Mouse (Mus musculus) lung, embryonic 15.5 days (tissue): ENCODE results near the gene Abcd1. TPM values are rescaled to one million over a fixed set of nuclear protein-coding genes. Genes with fewer than 3 reads are reported as not detected.
"Not testable (repeated sequence)": the region's sequence is repeated elsewhere in the genome, so short reads cannot be mapped to it uniquely, and the experiment has no call there.

Experiments used
- ATAC-seq: fragments of 200-750 bp; cut with Nextera tagmentation; 2 replicates; pipeline ENCODE4 v1.8.0; 2017; ENCODE audit warnings: moderate number of reproducible peaks, borderline replicate concordance; ENCODE audit not compliant: low FRiP score, low TSS enrichment; ENCODE audit errors: extremely low read depth
- H3K27ac ChIP-seq: fragments of 300-500 bp; sonication (generic); 2 replicates; pipeline ENCODE4 v1.5.1; 2015; ENCODE audit warnings: moderate library complexity, mild to moderate bottlenecking, inconsistent platforms
- H3K27me3 ChIP-seq: fragments of 300-500 bp; sonication (generic); 2 replicates; pipeline ENCODE4 v1.6.1; 2015; ENCODE audit warnings: inconsistent platforms
- H3K36me3 ChIP-seq: fragments of 300-500 bp; sonication (generic); 2 replicates; pipeline ENCODE4 v1.6.1; 2015; ENCODE audit warnings: inconsistent platforms
- H3K4me1 ChIP-seq: fragments of 300-500 bp; sonication (generic); 2 replicates; pipeline ENCODE4 v1.6.1; 2015; ENCODE audit warnings: inconsistent platforms
- H3K4me2 ChIP-seq: fragments of 300-500 bp; sonication (generic); 2 replicates; pipeline ENCODE4 v1.6.1; 2015; ENCODE audit warnings: inconsistent platforms, mild to moderate bottlenecking, moderate library complexity
- H3K4me3 ChIP-seq: fragments of 300-500 bp; sonication (generic); 2 replicates; pipeline ENCODE4 v1.5.1; 2015; ENCODE audit warnings: mild to moderate bottlenecking, inconsistent platforms
- H3K9ac ChIP-seq: fragments of 300-500 bp; sonication (generic); 2 replicates; pipeline ENCODE4 v1.6.1; 2015; ENCODE audit warnings: inconsistent platforms
- H3K9me3 ChIP-seq: fragments of 300-500 bp; sonication (generic); 2 replicates; pipeline ENCODE4 v1.6.1; 2016; ENCODE audit warnings: inconsistent platforms
- WGBS: fragments of 180-500 bp; shearing (Covaris S2); methylation state at CpG from one replicate; pipeline ENCODE4 v1.1.7; 2015; 5-methylcytosine and 5-hydroxymethylcytosine counted together
- polyA plus RNA-seq: library from polyadenylated mRNA; unstranded; fragments of >200 nt; fragmentation: Nextera tagmentation; extraction: Ambion mirVana; gene quantifications from 2 replicates; pipeline ENCODE4 v1.2.1, GENCODE M21; 2015

The Abcd1 gene
- polyA plus RNA-seq, 1 experiment from 2014 or later: 25.1 TPM

- Histone ChIP-seq H3K4me1 (no peaks in the 10 kb centered on the region), H3K36me3 (peaks cover 8% of the 10 kb centered on the region; the same call in 1 of the 2 replicates), H3K27me3 (no peaks in the 10 kb centered on the region), H3K4me2 (no peak overlapping the region), H3K27ac (no peak overlapping the region), H3K9me3 (no peaks in the 10 kb centered on the region), H3K4me3 (no peak overlapping the region), H3K9ac (no peak overlapping the region)
- no peak for ATAC-seq
- WGBS: 74% methylated on average over 1 of the region's 1 CpGs
Observed at GRCm38 (mm10) chrX:73700472-73700871, 15.9 kb upstream of the Abcd1 start.

DNA sequence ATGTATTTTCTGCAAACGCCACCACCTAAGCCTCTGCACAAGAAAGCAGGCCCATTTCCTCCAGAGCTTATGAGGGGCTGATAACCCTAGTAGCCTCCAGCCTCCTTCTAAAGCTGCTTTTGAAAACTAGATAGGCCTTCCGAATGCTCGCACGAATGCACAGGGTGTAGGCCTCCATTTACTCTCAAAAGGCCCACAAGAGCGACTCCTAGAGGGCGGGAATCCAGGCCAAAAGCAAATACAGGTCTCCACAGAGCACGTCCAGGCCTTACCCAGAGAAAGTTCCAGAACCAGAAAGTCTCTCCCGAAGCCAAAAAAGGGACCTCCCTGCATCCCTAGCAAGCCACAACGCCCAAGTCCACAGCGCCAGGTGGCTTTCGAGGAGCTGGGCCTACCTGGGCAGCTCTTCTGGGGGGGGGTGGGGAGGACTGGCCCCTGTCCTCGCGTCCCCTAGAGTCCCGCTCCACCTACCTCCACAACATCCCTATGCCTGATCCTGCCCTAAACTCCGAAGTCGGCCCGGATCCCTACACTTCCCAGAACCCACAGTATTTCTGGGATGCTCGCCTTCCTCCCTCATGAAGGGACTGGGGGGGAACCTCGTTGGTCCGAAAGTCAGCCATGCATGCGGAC lies 805 bp upstream of the Abcd1 start:
- peak; percentile 41 for ATAC-seq
- Histone ChIP-seq H3K4me1 (peaks cover 28% of the 10 kb centered on the region), H3K9me3 (no peaks in the 10 kb centered on the region), H3K27ac (peak overlapping the region; percentile 80), H3K4me2 (peak overlapping the region; percentile 61), H3K9ac (peak overlapping the region; percentile 68), H3K4me3 (peak overlapping the region; percentile 58), H3K27me3 (no peaks in the 10 kb centered on the region), H3K36me3 (peaks cover 12% of the 10 kb centered on the region; the same call in 1 of the 2 replicates)
- 22% methylated on average over 21 of the region's 21 CpGs for WGBS

DNA sequence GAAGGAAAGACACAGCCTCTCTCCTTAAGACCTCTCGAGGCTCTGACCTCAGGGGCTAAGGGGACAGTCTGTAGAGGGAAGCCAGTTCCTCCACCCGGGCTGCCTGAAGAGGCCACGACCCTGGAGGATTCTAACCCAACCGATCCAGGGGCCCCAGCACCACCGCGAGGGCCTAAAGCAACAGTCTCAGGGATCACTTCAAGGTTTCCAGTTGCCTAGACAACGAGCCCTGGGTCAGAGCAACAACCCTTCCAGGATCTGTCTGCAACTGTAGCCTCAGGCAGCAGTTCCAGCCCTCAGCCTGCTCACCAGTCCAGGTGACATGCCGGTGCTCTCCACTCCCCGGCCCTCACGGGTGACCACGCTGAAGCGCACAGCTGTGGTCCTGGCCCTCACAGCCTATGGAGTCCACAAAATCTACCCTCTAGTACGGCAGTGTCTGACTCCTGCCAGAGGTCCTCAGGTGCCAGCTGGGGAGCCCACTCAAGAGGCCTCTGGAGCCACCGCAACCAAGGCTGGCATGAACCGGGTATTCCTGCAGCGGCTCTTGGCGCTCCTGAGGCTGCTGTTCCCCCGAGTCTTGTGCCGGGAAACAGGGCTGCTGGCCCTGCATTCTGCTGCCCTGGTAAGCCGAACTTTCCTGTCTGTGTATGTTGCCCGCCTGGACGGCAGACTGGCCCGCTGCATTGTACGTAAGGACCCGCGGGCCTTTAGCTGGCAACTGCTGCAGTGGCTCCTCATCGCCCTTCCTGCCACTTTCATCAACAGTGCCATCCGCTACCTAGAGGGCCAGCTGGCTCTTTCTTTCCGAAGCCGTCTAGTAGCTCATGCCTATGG lies 530 bp downstream of the Abcd1 start:
- WGBS: 24% methylated on average over 29 of the region's 30 CpGs
- Histone ChIP-seq H3K27me3 (no peaks in the 10 kb centered on the region), H3K9me3 (no peaks in the 10 kb centered on the region), H3K27ac (peak overlapping the region; percentile 81), H3K9ac (peak overlapping the region; percentile 44), H3K36me3 (peaks cover 4% of the 10 kb centered on the region; the same call in 1 of the 2 replicates), H3K4me2 (peak overlapping the region; percentile 73), H3K4me1 (peaks cover 28% of the 10 kb centered on the region), H3K4me3 (peak overlapping the region; percentile 58)
- peak; percentile 11 for ATAC-seq

DNA sequence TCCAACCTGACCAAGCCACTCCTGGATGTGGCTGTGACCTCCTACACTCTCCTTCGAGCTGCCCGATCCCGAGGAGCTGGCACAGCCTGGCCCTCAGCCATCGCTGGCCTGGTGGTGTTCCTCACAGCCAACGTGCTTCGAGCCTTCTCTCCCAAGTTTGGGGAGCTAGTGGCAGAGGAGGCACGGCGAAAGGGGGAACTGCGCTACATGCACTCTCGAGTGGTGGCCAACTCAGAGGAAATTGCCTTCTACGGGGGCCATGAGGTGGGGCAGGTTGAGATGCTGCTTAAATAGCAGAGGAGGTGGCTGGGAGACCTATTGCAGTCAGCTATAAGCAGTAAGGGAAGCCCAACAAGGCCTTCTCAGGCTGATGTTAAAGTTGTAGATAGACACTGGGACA lies 1.3 kb downstream of the Abcd1 start:
- Histone ChIP-seq H3K4me2 (peak overlapping the region; percentile 73), H3K9me3 (no peaks in the 10 kb centered on the region), H3K9ac (peak overlapping the region; percentile 44), H3K4me1 (peaks cover 28% of the 10 kb centered on the region), H3K27ac (peak overlapping the region; percentile 81; the same call in 1 of the 2 replicates), H3K27me3 (no peaks in the 10 kb centered on the region), H3K4me3 (peak overlapping the region; percentile 58), H3K36me3 (no peaks in the 10 kb centered on the region; the same call in 1 of the 2 replicates)
- 47% methylated on average over 11 of the region's 11 CpGs for WGBS
- ATAC-seq: no peak

DNA sequence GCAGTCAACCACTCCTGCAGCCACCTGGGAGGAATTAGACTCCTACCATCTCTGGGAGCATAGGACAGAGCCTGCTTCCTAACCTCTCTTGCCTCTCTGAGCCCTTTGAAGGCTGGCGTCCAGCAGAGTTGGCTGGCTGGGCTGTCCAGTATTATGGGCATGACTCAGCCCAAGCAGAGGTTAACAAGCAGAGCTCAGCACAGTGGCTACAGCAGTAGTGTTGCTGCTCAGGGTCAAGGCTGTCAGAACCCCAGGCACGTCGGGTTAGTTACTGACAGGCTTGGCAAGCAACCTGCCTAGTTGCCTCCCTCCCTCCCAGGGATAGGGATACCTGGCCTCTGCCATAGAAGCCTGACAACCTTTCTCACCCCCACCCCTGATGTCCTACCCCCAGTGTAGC lies 1.9 kb downstream of the Abcd1 start:
- H3K36me3 ChIP-seq: no peaks in the 10 kb centered on the region
- H3K9me3 ChIP-seq: no peaks in the 10 kb centered on the region
- peaks cover 28% of the 10 kb centered on the region for H3K4me1 ChIP-seq
- peak overlapping the region; percentile 73 for H3K4me2 ChIP-seq
- H3K27me3 ChIP-seq: no peaks in the 10 kb centered on the region
- H3K27ac ChIP-seq: peak overlapping the region; percentile 81
- WGBS: 27% methylated on average over 3 of the region's 3 CpGs
- ATAC-seq: no peak
- H3K9ac ChIP-seq: peak overlapping the region; percentile 44; the same call in 1 of the 2 replicates
- H3K4me3 ChIP-seq: peak overlapping the region; percentile 58

DNA sequence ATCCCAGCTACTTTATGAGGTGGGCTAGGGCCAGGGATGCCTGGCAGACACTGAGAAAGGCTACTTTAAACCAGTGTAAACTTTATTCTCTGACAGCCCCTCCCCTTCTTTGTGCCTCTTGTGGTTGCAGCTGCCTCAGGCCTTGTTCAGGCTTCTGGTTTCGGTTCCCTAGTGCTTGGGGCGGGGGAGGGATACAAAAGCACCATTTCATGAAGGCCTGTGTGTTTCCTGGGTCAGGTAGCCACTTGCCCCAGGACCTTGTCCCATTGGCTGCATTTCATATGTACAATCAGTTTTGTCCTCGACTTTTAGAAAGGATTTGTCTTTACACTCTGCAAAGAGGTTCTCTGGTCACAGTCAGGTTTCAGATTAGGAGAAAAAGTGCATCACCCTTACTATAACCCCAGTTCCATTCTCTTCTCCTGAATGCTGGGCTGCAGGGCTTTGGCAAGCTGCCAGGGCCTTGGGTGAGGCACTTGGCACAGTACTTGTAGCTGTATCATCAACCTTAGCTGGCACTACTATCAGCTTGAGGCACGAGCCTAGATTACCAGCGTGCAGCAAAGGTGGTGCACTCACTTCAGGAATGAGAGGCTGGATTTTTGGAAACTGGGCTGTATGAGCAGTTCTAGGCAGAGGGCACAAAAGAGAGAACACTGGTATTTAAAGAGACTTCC lies 2.4 kb downstream of the Abcd1 start:
- Histone ChIP-seq H3K4me3 (peak overlapping the region; percentile 58; the same call in 1 of the 2 replicates), H3K4me2 (peak overlapping the region; percentile 73), H3K9me3 (no peaks in the 10 kb centered on the region), H3K27me3 (no peaks in the 10 kb centered on the region), H3K36me3 (no peaks in the 10 kb centered on the region), H3K4me1 (peaks cover 28% of the 10 kb centered on the region), H3K27ac (peak overlapping the region; percentile 81), H3K9ac (peak overlapping the region; percentile 44; the same call in 1 of the 2 replicates)
- WGBS: 38% methylated on average over 5 of the region's 5 CpGs
- ATAC-seq: no peak

DNA sequence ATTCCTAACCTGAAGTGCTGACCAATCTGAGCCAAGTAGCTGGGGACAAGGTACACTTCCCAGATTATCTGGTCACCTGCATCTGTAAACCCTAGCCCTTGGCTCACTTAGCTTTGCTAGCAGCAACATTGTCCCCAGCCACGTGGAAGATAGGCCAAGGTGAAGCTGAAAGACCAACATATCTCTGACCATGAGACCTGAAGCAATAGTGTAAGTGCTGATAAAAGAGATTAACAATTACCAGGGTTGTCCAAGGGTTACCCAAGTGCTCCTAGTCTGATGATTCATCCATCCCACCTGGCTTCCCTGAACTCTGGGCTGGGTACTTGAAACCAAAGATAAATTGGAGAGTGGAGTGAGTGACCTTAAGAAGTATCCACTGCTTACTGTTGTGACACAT lies 14.5 kb downstream of the Abcd1 start:
- 47% methylated on average over 1 of the region's 1 CpGs for WGBS
- no peak overlapping the region for H3K4me2 ChIP-seq

GRCm38 (mm10) chrX:73738155-73738554 lies 21.8 kb downstream of the Abcd1 start:
- H3K4me2 ChIP-seq: no peak overlapping the region
- no peaks in the 10 kb centered on the region for H3K4me1 ChIP-seq
- 50% methylated on average over 1 of the region's 1 CpGs for WGBS
- H3K4me3 ChIP-seq: no peak overlapping the region
- no peak overlapping the region for H3K9ac ChIP-seq
- H3K9me3 ChIP-seq: no peaks in the 10 kb centered on the region
- no peaks in the 10 kb centered on the region for H3K36me3 ChIP-seq
- no peaks in the 10 kb centered on the region for H3K27me3 ChIP-seq
- H3K27ac ChIP-seq: no peak overlapping the region
- no peak for ATAC-seq

More for the DNA sequence above, 14.5 kb downstream of the Abcd1 start:
- ATAC-seq: no peak
- Histone ChIP-seq H3K36me3 (peaks cover 10% of the 10 kb centered on the region; the same call in 1 of the 2 replicates), H3K4me1 (no peaks in the 10 kb centered on the region), H3K27me3 (no peaks in the 10 kb centered on the region), H3K9ac (no peak overlapping the region), H3K4me3 (no peak overlapping the region), H3K9me3 (no peaks in the 10 kb centered on the region), H3K27ac (no peak overlapping the region)

DNA sequence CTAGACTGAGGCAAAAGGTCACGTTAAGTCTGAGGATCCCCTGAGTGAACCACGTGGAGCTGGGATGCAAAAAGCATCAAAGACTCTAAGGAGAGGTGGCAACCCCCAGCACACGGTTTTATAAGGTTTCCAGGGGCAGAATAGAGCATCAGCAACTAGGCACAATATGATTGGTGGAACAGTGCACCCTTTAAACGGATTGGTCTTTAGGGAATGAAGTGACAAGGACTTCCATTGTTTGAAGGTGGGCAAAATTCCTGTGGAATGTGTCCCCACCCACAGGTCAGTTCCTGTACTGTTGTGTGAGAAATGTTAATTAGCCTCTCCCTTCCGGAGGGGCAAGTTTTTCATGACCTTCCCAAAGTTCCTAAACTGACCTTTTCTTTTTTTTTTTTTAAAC lies 22.8 kb downstream of the Abcd1 start:
- 63% methylated on average over 5 of the region's 5 CpGs for WGBS
- Histone ChIP-seq H3K4me3 (no peak overlapping the region), H3K4me1 (no peaks in the 10 kb centered on the region), H3K4me2 (no peak overlapping the region), H3K9ac (no peak overlapping the region), H3K27ac (no peak overlapping the region), H3K36me3 (no peaks in the 10 kb centered on the region), H3K27me3 (no peaks in the 10 kb centered on the region), H3K9me3 (no peaks in the 10 kb centered on the region)
- no peak for ATAC-seq

GRCm38 (mm10) chrX:73739841-73740240 lies 23.4 kb downstream of the Abcd1 start:
- not testable (repeated sequence) for H3K4me3 ChIP-seq
- 87% methylated on average over 7 of the region's 7 CpGs for WGBS

DNA sequence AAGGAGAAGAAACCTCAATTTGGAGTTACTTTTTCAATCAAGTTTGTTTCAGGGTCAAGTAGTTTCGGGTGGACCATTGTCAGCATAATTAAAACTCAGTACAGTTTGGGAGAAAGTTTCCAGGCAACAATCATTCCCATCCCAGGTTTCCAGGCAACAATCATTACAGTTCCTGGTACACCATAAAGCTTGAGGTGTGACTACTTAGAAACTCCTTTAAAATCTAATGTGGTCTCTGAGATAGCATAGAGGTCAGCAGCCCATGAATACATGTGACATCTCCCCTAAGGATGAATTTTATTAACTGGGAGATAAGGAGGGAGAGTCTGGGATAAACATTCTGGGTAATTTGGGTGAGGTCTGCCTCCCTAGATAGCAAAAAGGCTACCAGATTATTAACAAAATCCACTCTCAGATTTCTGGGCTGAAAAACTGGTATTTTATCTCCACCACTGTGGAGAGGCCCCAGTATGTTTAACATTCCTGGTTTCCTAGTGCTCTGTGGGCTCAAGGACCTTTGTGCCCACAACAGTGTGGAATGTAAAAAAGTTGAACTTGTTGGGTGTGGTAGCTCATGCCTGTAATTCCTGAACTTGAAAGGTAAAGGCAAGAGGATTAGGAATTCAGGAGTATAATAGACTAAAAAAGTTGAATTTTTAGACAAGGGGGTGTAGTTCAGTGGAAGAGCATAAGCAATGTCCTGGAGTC lies 28.5 kb downstream of the Abcd1 start:
- H3K4me1 ChIP-seq: no peaks in the 10 kb centered on the region
- no peaks in the 10 kb centered on the region for H3K9me3 ChIP-seq
- H3K27me3 ChIP-seq: no peaks in the 10 kb centered on the region
- H3K9ac ChIP-seq: no peak overlapping the region
- H3K36me3 ChIP-seq: no peaks in the 10 kb centered on the region
- no peak overlapping the region for H3K4me2 ChIP-seq
- peak overlapping the region; percentile 76 for H3K27ac ChIP-seq
- no peak overlapping the region for H3K4me3 ChIP-seq
- 33% methylated on average over 1 of the region's 1 CpGs for WGBS
- ATAC-seq: no peak

More at GRCm38 (mm10) chrX:73739841-73740240, 23.4 kb downstream of the Abcd1 start:
- not testable (repeated sequence) for H3K4me2 ChIP-seq, H3K36me3 ChIP-seq, ATAC-seq, H3K9ac ChIP-seq, H3K4me1 ChIP-seq, H3K9me3 ChIP-seq, H3K27ac ChIP-seq, H3K27me3 ChIP-seq
